Mouse (Mus musculus): ENCODE measurements around the gene 1700008O03Rik.

DNA sequence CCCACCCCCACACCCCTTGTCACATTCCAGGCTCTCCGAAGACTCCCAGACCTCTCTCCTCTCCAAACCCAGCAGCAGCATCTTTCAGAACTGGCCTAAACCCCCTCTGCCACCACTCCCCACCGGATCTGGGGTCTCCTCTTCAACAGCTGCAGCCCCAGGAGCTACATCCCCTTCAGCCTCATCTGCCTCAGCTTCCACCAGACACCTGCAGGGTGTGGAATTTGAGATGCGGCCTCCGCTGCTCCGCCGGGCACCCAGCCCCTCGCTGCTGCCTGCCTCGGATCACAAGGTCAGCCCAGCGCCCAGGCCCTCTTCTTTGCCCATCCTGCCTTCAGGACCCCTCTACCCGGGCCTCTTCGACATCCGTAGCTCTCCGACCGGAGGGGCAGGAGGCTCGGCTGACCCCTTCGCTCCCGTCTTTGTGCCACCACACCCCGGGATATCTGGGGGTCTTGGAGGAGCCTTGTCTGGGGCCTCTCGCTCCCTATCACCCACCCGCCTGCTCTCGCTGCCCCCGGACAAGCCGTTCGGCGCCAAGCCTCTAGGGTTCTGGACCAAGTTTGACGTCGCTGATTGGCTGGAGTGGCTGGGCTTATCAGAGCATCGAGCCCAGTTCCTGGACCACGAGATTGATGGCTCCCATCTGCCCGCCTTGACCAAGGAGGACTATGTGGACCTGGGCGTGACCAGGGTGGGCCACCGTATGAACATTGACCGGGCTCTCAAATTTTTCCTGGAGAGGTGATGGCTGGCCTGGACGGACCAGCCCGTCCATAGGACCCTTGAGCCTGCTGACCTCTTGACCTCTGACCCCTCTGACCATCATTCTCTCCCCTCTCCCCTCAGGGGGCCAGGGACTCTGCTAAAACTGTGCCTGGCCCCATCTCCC is 28.8 kb downstream of the 1700008O03Rik start:
- TF ChIP-seq GATA1 (IDR thresholded peaks at IDR 0.05; ENCODE audit: borderline replicate concordance, low read length) (no peak), FLI1 (IDR thresholded peaks at IDR 0.05; ENCODE audit: low read length) (no peak)

Data from megakaryocyte, embryonic 14.5 days (primary cell).